Mouse (Mus musculus): ENCODE data around the gene Pomt2. TPM values are rescaled to one million over a fixed set of nuclear protein-coding genes. Genes with fewer than 3 reads are reported as not detected.

Pomt2 gene
- polyA plus RNA-seq, 1 experiment from 2014 or later, result 4.4 TPM

GRCm38 (mm10) chr12:87057066-87057465 lies 90.7 kb downstream of the Pomt2 start:
- H3K4me3 ChIP-seq (ENCODE audit: low read depth, low read length), result no peak overlapping the region
- no peak overlapping the region for H3K27ac ChIP-seq (replicated peaks)
- H3K9me3 ChIP-seq (ENCODE audit: control insufficient read depth, low read length), result no peaks in the 10 kb centered on the region
- no peaks in the 10 kb centered on the region for H3K4me1 ChIP-seq (replicated peaks; ENCODE audit: control insufficient read depth, insufficient read depth)
- ATAC-seq (ENCODE audit: low FRiP score, low TSS enrichment) (no peak), DNase-seq (ENCODE audit: low spot score) (no peak)
- no peak overlapping the region for H3K4me2 ChIP-seq (replicated peaks; ENCODE audit: low read depth)
- 56% methylated on average over 17 of the region's 17 CpGs for WGBS
- H3K27me3 ChIP-seq (ENCODE audit: control insufficient read depth, insufficient read depth, low read length), result no peaks in the 10 kb centered on the region
- no peaks in the 10 kb centered on the region for H3K36me3 ChIP-seq (ENCODE audit: control insufficient read depth, insufficient read depth, low read length)
- H3K9ac ChIP-seq (ENCODE audit: low read length), result no peak overlapping the region
- TF ChIP-seq CTCF (IDR thresholded peaks at IDR 0.05; ENCODE audit: low read depth), result no peak
- TF ChIP-seq EP300 (optimal IDR thresholded peaks at IDR 0.05), result no peak

Other genes with a start within 250 kb of the Pomt2 start
- 10.1 and 10.8 TPM in 2 replicates for gene Cipc, start 200.9 kb downstream of the Pomt2 start, polyA plus RNA-seq (2015; fragmentation: Nextera tagmentation; extraction: Ambion mirVana)
- gene Zdhhc22, start 157.5 kb downstream of the Pomt2 start, polyA plus RNA-seq (2015; fragmentation: Nextera tagmentation; extraction: Ambion mirVana), result 0.53 and 0.58 TPM in 2 replicates
- 0.72 and 0.74 TPM in 2 replicates for gene Tmem63c, start 126.6 kb downstream of the Pomt2 start, polyA plus RNA-seq (2015; fragmentation: Nextera tagmentation; extraction: Ambion mirVana)
- gene Ngb, start 45.4 kb downstream of the Pomt2 start, polyA plus RNA-seq (2015; fragmentation: Nextera tagmentation; extraction: Ambion mirVana), result 11.1 and 11.8 TPM in 2 replicates
- 23.6 and 31.3 TPM in 2 replicates for gene Gstz1, start 803 bp downstream of the Pomt2 start, polyA plus RNA-seq (2015; fragmentation: Nextera tagmentation; extraction: Ambion mirVana)
- gene Samd15, start 51.8 kb upstream of the Pomt2 start, polyA plus RNA-seq (2015; fragmentation: Nextera tagmentation; extraction: Ambion mirVana), result 0.85 and 1.0 TPM in 2 replicates
- 1.1 TPM in 2 replicates for gene Tmed8, start 52.5 kb upstream of the Pomt2 start, polyA plus RNA-seq (2015; fragmentation: Nextera tagmentation; extraction: Ambion mirVana)
- gene Noxred1, start 90.8 kb upstream of the Pomt2 start, polyA plus RNA-seq (2015; fragmentation: Nextera tagmentation; extraction: Ambion mirVana), result 0.11 TPM in 1 of 2 replicates, not detected in the other
- 20.7 and 22.3 TPM in 2 replicates for gene Vipas39, start 118.3 kb upstream of the Pomt2 start, polyA plus RNA-seq (2015; fragmentation: Nextera tagmentation; extraction: Ambion mirVana)
- gene Ahsa1, start 118.5 kb upstream of the Pomt2 start, polyA plus RNA-seq (2015; fragmentation: Nextera tagmentation; extraction: Ambion mirVana), result 94.9 and 96.1 TPM in 2 replicates
- gene Ism2, start 151.7 kb upstream of the Pomt2 start, polyA plus RNA-seq (2015; fragmentation: Nextera tagmentation; extraction: Ambion mirVana), result 0.28 and 0.34 TPM in 2 replicates
- 201 and 204 TPM in 2 replicates for gene Sptlc2, start 240.4 kb upstream of the Pomt2 start, polyA plus RNA-seq (2015; fragmentation: Nextera tagmentation; extraction: Ambion mirVana)